Mouse (Mus musculus) frontal cortex, postnatal 10 days (tissue): Measurements from ENCODE around the gene Rhot2.
"Not testable (repeated sequence)": the region's sequence is repeated elsewhere in the genome, so short reads cannot be mapped to it uniquely, and the experiment has no call there.

Experiments
- DNase-seq, 2 experiments: peaks; one replicate each; pipeline ENCODE4 v3.0.0; 2022; ENCODE audit warnings: low spot score in 2 of 2, mixed read lengths in 1 of 2

The Rhot2 gene

GRCm38 (mm10) chr17:25828223-25828594 lies 16.4 kb downstream of the Rhot2 start:
- no peak for DNase-seq

- no peak for DNase-seq
These were observed 17.0 kb downstream of the Rhot2 start for GRCm38 (mm10) chr17:25827546-25828222.

DNA sequence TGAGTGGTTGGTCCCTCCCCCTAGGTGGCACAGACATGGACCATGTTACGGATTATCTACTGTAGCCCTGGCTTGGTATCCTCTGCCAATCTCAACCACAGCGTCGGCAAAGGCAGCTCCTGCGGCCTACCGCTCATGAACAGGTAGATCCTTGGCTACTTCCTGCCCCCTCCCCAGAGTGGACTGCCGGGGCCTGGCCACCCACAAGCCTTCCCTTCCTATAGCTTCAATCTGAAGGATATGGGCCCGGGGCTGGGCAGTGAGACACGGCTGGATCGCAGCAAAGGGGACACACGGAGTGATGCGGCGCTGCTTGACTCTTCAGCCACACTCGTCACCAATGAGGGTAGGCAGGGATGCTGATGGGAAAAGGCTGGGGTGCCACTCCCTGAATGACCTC lies 17.6 kb downstream of the Rhot2 start:
- DNase-seq, result no peak

DNA sequence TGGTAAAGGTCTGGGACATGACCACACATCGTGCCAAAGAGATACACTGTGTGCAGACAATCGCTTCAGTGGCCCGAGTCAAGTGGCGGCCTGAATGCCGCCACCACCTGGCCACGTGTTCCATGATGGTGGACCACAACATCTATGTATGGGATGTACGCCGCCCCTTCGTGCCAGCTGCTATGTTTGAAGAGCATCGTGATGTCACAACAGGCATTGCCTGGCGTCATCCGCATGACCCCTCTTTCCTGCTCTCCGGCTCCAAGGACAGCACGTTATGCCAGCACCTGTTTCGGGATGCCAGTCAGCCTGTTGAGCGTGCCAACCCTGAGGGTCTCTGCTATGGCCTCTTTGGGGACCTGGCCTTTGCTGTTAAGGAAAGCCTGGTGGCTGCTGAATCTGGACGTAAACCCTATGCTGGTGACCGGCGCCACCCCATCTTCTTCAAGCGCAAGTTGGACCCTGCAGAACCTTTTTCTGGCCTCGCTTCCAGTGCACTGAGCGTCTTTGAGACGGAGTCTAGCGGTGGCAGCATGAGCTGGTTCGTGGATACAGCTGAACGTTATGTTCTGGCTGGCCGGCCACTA lies 18.6 kb downstream of the Rhot2 start:
- no peak for DNase-seq

DNA sequence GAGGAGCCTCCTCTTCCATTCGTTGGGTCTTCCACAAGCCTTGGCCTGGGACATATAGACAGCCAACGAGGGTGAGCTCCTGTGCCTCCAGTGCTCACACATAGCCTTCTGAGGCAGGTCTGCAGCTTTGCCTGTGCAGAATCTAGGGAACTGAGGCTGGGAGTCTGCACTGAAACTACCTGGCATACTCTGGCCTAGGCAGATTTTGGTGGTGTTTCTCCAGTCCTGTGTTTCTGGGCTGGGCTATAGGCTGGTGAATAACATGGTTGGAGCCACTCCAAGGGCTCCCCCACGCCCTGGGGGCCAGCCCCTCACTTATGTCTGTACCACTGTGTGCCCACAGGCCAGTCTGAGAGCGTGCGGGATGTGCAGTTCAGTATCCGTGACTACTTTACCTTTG lies 19.3 kb downstream of the Rhot2 start:
- DNase-seq, result no peak

DNA sequence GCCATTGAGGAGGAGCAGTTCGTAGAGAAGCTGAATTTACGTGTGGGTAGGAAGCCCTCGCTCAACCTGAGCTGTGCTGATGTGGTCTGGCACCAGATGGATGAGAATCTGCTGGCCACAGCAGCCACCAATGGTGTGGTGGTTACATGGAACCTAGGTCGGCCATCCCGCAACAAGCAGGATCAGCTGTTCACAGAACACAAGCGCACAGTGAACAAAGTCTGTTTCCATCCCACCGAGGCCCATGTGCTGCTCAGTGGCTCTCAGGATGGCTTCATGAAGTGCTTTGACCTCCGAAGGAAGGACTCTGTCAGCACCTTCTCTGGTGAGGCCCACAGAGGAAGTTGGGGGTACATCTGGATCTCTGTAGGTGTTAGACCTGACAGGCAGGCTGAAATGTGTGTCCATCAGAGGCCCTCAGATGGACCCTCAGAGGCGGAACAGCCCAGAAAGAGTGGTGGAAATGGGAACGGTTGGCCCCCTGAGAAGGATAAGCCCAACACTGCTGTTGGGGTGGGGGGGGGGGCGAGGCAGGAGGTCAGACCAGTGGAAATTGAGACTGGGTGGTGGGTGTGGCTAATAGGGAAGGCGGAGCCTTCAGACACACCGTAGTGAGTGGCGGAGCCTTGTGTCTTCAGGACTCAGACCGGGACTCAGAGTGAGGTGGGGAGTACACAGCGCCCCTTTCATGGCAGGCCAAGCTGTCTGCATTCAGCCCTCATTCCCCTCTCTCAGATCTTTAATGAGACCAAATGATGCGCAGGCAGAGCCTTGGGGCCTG lies 20.1 kb downstream of the Rhot2 start:
- DNase-seq, result no peak

GRCm38 (mm10) chr17:25823452-25823851 lies 21.2 kb downstream of the Rhot2 start, which contains the start of gene Wdr24:
TSS of gene Wdr24 (plus strand) at chr17:25823627.
- peak in 1 of 2 experiments; percentile 75 for DNase-seq

DNA sequence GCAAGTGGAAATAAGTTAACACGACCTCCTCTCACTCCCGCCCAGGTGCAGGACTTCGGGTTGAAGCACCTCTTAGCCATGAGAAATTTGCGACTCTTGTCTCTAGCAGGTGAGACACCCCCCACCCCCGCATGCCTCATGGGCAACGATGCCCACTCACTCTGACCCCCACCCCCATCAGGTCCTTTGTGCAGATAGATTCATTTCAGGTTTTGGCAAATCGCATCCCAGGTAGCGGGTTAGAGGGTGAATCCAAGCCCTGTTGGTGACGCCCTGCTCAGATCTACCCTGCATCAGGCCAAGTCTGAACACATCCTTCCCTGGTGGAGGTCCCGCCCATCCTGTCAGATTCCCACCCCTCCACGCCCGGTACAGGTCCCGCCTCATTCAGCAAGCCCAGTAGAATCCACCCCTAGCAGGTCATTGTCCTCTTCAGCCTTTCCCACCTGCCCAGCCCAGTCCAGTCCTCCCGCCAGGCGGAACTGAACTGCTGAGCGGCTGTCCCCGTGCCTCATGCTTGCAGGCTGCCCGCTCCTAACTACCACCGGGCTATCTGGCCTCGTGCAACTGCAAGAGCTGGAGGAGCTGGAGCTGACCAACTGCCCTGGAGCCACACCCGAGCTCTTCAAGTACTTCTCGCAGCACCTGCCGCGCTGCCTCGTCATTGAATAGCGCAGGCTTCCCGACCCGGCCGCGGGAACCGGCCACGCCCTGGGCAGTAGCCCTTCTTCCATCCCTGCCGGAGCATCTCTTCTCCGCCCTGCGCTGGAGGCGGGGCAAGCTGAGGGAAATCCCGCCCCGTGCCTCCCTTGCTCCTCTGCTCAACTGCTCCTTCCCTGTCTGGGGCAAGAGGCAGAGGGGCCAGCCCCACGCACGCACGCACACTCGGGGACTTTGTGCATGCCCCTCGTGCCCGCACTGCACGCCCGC lies 25.5 kb downstream of the Rhot2 start:
- no peak for DNase-seq

- DNase-seq, result no peak
These were observed 27.0 kb downstream of the Rhot2 start for GRCm38 (mm10) chr17:25817662-25818061.

DNA sequence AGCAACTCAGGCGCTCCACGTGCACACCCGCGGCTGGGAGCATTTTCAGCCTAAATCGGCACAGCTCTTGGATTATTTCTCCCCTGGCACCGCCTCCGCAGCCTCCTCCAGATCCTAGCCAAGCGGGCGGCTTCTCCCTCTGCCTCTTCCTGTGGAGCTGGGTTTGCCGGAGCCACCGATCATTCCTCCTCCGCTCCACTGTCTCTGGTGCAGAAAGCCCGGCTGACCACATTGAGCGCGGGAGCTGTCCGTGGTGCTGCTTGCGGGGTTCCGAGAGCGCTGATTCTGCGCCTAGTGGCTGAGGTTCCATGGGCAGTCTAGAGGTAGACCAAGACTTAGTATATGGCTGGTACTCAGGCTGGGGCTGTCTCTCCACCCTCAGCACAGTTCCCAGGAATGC lies 31.2 kb downstream of the Rhot2 start:
- DNase-seq, result peak in 1 of 2 experiments; percentile 71

- DNase-seq, result no peak
These were observed 33.8 kb downstream of the Rhot2 start for GRCm38 (mm10) chr17:25810890-25811289.

- no peak for DNase-seq
These were observed 34.9 kb downstream of the Rhot2 start for GRCm38 (mm10) chr17:25809606-25810340.

DNA sequence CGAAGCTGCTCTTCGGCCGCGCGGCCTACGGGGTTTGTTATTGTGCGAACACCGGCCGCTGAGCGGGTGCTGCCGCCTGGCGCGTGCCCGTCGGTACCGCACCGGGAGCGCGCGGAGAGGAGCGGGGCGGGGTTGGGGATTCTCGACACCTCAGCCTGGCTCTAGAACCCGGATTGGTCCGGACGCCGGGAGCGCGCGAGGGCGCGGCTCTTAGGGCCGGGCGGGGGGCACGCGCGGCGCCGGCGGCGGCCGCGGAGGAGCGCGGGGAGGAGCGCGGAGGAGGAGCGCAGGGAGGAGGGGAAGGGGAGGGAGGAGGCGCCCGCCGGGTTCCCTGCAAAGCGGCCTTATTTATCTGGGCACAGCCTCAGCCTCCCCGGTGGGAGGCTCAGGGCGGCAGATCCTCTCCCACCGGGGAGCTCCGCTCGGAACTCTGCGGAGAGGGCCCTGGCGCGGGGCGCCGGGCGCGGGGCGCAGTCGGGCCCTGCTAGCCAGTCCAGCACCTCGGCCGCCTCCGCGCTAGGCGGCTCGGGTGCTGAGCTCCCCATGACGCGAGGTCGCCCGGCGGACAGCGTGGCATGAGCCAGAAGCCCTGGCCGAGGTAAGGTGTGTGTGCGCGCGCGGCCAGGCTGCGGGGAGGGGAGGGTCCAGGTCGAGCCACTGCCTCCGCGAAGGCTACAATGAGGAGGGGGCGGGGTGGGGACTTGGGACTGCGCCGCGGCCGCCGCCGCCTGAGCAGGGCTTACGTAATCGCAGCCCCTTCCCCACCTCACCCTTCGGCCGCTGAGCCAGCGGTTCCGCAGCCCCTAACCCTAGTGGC lies 35.7 kb downstream of the Rhot2 start, which contains the start of gene Fbxl16:
Fbxl16 (plus strand) TSS at position 297 of the 817 bp plus-strand sequence.
- peak; percentile 86 to 88 for DNase-seq

- no peak for DNase-seq
These were observed 36.6 kb downstream of the Rhot2 start for GRCm38 (mm10) chr17:25808028-25808427.

GRCm38 (mm10) chr17:25807452-25807851 lies 37.2 kb downstream of the Rhot2 start:
- DNase-seq, result not testable (repeated sequence)

DNA sequence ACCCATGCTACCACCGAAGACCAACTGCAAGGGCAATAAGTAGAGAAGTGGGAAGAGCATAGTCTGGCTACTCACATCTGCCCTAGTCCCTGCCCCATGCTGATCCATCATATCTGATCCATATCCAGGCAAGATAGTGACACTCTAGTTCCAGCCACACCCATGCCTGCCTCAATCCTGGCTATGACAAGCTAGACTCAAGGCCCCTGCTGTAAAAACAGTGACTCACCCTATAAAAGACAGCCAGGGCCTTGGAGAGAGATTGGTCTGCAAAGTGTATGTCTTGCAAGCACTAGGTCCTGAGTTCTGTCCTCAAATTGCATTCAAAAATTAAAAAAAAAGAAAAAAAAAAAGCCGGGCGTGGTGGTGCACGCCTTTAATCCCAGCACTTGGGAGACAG lies 38.1 kb downstream of the Rhot2 start:
- no peak for DNase-seq

DNA sequence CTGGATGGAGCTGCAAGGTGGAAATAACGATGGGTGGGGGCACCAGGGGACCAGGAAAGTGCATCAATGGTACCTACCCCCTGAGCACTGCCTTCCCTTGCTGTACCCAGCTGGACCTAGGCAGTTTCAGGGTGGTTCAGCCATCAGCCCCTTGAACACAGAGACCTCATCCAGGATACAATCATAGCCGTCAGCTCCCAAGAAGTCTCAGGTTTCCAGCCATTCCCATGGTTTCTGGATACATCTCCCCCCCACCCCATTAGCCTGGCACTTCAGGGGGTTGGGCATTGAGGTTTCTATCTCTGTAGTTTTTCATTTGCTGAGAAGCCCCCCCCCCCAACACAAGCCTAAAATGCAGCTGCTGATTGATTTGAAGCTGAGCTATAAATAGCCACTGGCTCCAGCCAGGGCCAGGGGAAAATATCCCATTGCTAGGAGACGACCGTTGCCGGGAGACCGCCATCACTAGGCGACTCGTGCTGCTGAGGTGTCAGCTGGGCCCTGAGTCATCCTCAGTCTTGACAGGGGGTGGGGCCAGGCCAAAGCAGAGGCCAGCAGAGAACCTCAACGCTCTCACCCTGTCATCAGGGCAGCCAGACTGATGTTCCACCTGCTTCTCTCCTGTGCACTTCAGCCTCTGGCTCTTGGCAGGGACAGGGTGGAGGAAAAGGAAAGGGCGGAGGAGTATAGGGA lies 41.7 kb downstream of the Rhot2 start:
- DNase-seq, result peak; percentile 79 to 89

- peak in 1 of 2 experiments; percentile 58 for DNase-seq
These were observed 43.6 kb downstream of the Rhot2 start for GRCm38 (mm10) chr17:25801029-25801428.

DNA sequence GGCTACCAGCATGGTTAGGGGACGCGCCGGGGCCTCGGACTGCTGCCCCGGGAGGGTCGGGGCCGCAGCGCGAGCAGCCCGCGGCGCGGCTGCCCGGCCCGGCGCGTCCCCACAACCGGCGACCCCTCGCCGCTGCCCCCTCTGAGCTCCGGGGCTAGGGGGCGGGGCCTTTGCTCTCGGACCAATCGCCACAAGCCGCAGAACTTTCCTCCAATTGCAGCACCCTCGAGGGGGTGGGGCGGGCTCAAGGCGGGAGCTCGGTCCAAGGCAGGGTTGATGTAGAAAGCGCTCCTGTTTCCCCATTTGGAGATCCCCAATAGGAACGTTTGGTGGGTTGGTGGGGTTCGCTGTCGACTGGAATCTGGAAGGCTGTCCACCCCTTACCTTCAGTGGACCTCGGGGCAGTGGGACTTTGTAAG lies 47.7 kb downstream of the Rhot2 start, which contains the start of gene Metrn:
Metrn (minus strand) TSS at position 186 of the 419 bp plus-strand sequence.
- peak; percentile 78 to 83 for DNase-seq
